Mouse (Mus musculus): ENCODE results near the gene Ripor1.
A peak's percentile ranks its signal among the peaks of the same experiment; 100 is the strongest.

DNA sequence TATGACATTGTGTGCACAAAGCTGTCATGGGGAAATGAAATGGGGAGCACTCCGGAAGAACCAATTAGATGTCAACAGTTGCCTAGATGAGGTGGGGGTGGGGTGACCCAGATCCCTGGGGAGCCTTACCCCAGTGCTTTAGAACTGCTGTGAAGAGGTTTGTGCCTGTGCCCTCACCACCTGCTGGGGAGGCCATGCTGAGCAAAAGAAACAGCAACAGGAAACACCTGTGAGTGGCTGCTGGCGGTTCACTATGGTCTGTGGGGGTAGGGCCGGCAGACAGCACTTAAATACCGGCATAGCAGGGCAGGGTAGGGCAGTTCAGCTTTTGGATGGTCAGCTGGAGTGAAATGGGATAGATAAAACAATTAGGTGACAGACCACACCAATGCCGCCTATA lies 18.1 kb downstream of the Ripor1 start:
- TF ChIP-seq CTCF (conservative IDR thresholded peaks at IDR 0.05 in 1 of 2, IDR thresholded peaks at IDR 0.05 in 1 of 2; ENCODE audit: low read depth in 2 of 2, low read length in 2 of 2) (no peak), MEF2A (IDR thresholded peaks at IDR 0.05; ENCODE audit: borderline replicate concordance, low read depth, low read length) (peak; percentile 91), ZNF384 (IDR thresholded peaks at IDR 0.05; ENCODE audit: low read depth, low read length) (peak; percentile 5; the same call in 1 of the 2 replicates), POLR2A (IDR thresholded peaks at IDR 0.05; ENCODE audit: low read depth, low read length) (peak; percentile 75), POLR2AphosphoS2 (IDR thresholded peaks at IDR 0.05; ENCODE audit: low read depth, low read length) (no peak), UBTF (IDR thresholded peaks at IDR 0.05; ENCODE audit: low read depth, low read length) (no peak), TBP (conservative IDR thresholded peaks at IDR 0.05; ENCODE audit: low read depth, low read length) (peak; percentile 90), CHD1 (IDR thresholded peaks at IDR 0.05; ENCODE audit: low read depth, low read length) (no peak), E2F4 (IDR thresholded peaks at IDR 0.05; ENCODE audit: insufficient replicate concordance, low read depth, low read length) (peak; percentile 73; the same call in 1 of the 2 replicates), SIN3A (IDR thresholded peaks at IDR 0.05; ENCODE audit: low read length) (peak; percentile 98), USF1 (IDR thresholded peaks at IDR 0.05; ENCODE audit: low read depth, low read length) (no peak)

All from CH12.LX (cell line).